Mouse (Mus musculus): Measurements from ENCODE around the gene Zfp629.

The Zfp629 gene

DNA sequence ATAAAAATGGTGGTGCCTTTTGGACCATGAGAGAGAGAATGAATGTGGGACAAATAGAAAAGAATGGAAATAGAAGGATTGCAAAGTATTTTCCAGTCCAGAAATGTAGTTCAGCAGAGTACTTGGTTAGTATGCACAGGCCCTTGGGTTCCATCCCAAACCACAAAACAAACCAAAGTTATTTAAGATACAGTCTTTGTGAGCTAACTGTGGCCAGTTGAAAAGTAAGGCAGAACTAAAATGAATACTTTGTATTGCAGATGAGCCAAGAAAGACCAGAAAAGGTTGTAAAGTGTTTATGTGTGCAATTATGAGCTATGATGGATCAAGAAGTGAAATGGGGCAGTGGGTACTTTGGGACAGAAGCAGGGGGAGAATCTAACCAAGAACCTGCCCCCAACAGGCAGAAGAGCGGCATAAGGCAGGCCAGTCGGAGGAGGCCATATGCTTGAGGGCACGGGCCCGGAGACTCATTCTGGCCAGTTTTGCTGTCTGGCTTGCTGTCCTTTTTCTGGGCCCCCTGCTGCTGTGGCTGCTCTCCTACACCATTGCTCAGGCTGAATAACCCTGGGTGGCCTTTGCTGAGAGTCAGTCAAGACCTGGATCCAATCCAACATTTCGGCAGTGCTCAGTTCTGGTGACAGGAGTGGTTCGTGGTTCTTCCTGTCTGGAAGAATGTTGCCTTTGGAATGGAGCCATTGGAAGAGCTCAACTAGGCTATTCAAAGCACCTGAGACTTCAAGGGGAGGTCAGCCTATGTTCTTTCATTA lies 51.0 kb downstream of the Zfp629 start:
- DNase-seq (ENCODE audit: low read depth, low spot score) = peak; percentile 26

GRCm38 (mm10) chr7:127561340-127561858 lies 54.2 kb downstream of the Zfp629 start, which contains the start of gene Tmem265:
TSS of gene Tmem265 (plus strand) at chr7:127561390.
- DNase-seq (ENCODE audit: low read depth, low spot score) = peak; percentile 14

- peak; percentile 28 for DNase-seq (ENCODE audit: low read depth, low spot score)
Measured at GRCm38 (mm10) chr7:127560580-127560979, 55.0 kb downstream of the Zfp629 start.

Data from ZHBTc4 (cell line).